Mouse (Mus musculus) C2C12 (cell line): Measurements from ENCODE around the gene Neurl4.

ENCODE experiments used
- CEBPB ChIP-seq: IDR thresholded peaks from one replicate; pipeline ENCODE4 v1.6.1; 2011; ENCODE audit warnings: low read depth, mild to moderate bottlenecking, control low read depth, moderate library complexity
- CTCF ChIP-seq: IDR thresholded peaks from one replicate; pipeline ENCODE4 v1.5.1; 2011; ENCODE audit not compliant: control insufficient read depth, insufficient read depth, insufficient read length
- MYOD1 ChIP-seq: IDR thresholded peaks from one replicate; pipeline ENCODE4 v1.6.1; 2011; ENCODE audit warnings: low read depth; ENCODE audit not compliant: control insufficient read depth, insufficient read length
- MYOG ChIP-seq: IDR thresholded peaks from one replicate; pipeline ENCODE4 v1.6.1; 2011; ENCODE audit not compliant: control insufficient read depth, insufficient read length; ENCODE audit errors: extremely low read depth

DNA sequence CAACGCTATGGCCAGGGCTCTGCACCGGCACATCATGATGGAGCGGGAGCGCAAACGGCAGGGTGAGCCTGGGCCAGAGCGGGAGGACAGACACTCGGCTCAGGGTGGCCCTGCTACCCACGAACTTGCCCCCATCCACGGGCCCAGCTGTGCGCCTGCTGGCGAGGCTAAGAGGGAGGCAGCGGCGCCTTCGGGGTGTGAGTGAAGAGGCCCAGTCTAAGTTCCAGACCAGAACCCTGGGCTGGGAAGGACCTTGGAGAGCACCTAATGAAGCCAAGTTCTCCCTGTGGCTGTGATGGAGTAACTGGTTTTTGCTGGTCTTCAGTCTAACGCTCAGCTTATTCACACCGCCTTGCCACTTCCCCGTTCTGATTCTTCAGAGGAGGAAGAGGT, 13.5 kb downstream of the Neurl4 start:
- TF ChIP-seq MYOG = no peak
- no peak for TF ChIP-seq CEBPB
- TF ChIP-seq CTCF = no peak
- no peak for TF ChIP-seq MYOD1
